Mouse (Mus musculus) kidney, adult 9 months (tissue): ENCODE data around the gene Nomo1.
A peak's percentile ranks its signal among the peaks of the same experiment; 100 is the strongest.

ENCODE experiments used
- DNase-seq: peaks from one replicate; pipeline ENCODE4 v3.0.0; 2022

The Nomo1 gene

DNA sequence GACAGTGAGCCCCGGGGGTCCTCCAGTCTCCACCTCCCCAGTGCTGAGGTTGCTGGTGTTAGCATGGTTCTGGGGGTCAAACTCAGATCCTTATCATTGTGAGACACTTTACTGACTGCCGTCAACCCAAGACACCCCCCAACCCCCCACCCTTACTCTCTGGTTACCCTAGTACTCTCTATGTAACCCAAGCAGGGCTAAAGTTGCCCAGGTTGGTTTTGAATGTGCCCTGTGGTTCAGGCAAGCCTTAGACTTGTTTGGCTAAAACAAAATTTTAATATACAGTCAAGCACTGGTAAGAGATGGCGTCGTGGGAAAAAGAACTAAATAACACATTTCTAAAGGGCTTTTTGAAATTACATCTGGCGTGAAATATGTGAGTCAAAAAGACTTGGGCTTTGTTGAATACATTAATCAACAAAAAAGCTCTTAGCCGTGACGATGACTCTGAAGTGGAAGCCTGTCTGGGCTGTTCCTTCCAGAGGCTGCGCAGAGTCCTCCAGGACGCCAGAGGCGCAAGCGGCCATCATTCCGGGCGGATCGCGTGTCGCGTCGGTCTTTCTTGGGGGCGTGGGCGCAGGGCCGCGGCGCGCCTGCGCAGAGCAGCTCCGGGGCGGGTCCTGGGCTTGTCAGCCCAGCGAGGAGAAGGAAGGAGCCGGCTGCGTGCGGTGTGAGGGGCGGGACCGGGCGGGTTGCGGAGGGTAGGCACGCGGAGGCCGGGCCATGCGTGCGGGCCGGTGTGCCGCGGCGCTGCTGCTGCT is at the start of gene Nomo1:
Gene Nomo1 (plus strand): TSS at position 590 of the 761 bp plus-strand sequence.
- DNase-seq: peak; percentile 97

DNA sequence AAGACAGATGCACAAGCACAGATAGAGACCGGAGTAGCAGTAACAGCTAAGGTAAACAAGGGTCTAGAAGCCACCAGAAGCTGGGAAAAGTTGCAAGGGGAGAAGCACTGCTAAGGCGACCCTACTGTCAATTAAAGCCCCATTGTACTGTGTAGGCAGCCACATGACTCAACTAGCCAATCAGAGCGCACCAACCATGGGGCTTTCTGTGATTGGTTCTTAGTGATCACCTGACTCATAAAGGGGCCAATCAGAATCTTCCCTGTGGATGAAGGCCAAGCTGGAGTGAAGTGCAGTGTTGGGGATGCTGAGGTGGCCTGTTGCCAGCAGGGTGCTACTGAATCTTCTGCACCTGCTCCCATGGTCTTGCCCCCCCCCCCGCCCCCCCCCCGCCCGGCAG is 46.6 kb upstream of the Nomo1 start:
- no peak for DNase-seq

DNA sequence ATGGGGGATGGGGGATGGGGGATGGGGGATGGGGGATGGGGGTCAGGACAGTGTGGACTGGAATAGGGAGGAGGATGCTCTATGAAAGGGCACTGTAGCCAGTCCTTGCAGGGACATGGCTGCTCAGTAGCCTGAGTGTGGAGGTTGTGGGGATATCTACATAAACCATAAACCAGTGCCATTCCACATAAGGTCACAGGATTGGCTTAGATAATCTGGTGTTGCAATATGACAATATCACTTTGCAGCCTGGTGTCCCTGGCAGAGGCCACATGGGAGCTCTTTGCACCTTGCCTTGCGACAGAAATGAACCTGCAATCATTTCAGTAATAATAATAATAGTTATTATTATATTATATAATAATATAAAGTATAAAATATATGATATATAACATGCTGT is 45.2 kb upstream of the Nomo1 start:
- no peak for DNase-seq

DNA sequence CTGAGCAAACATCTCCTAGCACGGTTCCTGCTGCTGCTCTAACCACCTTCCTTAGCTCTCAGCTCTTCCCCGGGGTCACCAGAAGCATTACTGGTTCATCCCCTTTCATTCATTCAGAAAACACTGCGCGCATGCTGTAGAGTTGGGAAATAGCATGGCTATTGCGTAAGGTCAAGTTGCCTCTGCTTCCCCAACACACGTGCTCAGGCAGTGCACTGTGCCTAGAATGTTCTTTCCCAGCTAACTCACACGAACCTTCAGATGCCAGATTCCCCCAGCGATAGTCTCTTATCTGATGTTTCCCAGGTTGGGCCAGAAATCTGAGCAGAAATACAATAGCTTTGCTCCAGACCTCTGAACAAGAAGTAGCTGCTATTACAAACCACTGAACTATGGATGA is 41.0 kb upstream of the Nomo1 start:
- DNase-seq: no peak

DNA sequence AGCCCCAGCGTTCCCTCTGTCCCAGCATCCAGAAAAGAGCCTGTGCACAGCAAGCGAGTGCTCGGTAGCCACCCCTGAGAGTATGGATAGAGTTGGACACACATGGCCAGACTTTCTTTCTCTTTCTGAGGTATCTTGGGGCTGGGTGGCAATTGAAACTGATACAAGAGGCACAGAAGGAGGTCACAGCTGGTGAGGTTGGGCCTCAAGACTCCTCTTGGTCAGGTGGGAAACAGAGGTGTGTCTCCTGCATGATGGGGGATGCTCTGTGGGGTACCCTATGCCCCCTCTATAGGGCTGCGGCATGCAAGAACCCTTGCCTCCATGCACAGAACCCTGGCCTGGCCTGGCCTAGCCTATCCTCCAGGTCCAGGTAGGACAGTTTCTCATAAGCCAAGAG is 32.9 kb upstream of the Nomo1 start:
- no peak for DNase-seq

DNA sequence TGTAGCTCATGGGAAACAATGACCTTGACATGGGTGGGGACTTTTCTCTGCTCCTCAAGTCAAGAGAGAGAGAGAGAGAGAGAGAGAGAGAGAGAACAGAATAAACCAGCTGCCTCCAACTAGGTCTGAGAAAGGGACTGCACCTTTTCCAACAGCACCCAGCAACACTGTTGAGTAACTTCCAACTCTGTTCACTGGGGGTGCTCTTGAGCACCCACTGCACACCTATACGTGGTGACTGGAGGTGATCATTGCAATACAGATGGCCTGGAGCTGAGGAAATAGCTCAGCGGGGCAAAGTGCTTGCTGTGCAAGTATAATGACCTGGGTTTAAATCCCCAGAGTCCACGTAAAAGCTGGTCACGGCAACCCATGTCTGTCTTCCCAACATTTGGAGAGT is 30.8 kb upstream of the Nomo1 start:
- DNase-seq: no peak

DNA sequence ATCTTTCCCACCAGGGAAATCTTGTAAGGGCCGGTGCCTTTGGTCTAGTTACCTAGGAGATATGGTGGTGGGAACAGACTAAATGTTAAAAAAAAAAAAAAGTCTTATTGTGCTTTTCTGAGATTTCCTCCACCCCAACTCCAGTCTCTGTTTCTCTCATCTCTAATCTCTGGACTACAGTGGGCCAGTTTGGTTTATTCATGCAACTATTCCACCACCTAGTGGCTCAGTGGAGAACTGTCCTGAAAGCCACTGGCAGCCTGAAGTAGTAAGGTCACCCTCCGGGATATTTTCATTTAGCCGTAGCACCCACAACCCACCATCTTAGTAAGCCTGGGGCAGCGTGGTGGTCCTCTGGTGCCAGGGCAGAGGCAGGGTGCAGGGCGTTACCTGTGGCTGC is 23.9 kb upstream of the Nomo1 start:
- DNase-seq: peak; percentile 71

DNA sequence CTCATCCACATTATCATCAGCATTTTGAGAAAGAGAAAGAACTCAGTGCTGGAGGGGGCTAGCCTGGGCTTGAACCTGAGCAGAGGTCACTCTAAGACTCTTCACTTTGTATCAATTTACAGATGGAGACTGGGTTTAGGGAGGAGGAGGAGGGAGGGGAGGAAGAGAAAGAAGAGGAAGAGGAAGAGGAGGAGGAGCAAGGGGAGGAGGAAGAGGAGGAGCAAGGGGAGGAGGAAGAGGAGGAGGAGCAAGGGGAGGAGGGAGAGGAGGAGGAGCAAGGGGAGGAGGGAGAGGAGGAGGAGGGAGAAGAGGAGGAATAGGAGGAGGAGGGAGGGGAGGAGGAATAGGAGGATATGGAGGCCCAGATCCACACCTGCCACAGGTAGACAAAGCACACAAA is 21.4 kb upstream of the Nomo1 start:
- DNase-seq: no peak

DNA sequence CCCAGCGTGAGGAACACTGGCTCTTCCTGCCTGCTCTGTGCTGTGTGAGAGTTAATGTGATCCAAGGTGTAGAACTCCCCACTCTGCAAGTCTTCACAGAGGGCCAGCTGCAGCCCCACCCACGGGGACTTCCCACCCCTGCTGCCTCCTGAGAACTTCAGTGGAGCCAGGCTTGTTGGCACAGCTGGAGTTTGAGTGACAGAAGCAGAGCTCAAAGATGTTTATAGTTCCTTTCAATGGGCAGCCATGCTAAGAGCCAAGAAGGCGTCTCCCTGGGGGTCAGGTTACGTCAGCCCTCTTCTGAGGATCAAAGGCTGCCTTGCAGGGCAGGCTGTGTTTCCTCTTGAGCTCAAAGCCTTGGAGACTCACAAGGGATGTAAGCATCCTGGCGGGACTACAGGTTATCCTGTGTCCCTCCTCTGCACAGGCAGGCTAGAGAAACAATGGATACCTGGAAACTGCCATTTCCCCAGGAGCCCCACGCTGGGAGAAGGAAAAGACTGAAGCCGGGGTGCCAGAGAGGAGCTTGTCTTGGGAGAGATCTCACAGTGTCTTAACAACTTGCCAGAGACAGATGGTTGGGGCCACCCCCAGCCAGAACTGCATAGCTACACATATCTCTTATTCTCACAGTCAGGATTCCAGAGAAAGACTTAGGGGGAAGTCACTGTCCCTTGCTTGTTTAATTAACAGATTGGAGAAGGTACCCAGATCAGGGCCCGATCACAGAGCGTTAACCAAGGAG is 20.1 kb upstream of the Nomo1 start:
- DNase-seq: no peak

DNA sequence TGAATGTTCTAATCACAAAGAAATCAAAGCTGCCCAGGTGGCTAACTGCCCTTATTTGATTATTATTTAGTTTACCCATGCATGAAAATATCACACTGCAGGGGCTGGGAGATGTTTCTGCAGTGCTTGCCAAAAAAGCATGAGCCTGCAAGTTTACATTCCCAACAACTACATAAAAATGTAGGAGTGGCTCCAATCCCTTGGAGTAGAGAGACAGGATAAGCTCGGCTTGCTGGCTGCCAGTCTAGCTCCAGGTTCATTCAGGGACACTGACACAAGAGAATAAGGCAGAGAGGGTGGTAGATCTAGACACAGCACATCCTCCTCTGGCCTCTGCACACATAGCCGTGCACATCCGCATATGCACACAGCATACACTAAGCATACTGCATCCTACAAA is 13.9 kb upstream of the Nomo1 start:
- no peak for DNase-seq

DNA sequence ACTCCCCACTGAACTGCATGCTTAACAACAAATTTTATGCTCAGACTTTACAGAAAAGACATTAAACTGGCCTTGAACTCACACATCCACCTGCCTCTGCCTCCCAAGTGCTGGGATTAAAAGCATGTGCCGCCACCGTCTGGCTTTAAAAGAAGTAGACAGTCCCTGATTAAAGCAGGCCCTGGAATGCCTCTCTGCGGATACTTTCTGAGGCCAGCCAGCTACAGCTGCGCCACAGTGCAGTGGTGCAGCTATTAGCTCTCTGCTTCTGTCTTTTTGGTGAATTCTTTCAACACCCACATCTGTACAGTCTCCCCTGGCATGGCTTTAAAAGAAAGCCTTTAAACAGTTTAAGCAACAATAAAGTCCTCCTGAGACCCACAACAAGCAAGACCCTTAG is 11.5 kb upstream of the Nomo1 start:
- no peak for DNase-seq

DNA sequence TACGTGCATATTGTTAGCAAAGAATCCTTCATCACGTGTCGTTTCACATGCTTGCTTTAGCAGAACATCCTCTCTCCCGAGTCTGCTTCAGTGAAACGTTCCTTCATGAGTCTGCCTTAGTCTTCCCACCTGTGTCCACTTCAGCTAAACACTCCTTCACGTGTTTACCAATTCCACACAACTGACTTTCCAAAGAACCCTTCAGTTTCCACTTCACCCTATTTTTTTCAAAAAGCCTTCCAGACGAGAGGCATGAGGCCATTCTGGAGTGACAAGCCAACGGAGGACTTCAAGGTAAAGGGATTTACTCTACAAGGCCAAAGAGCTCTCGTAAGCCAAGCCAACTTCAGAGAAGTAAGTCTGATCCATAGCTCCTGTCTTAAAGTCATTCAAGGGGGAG is 8.1 kb upstream of the Nomo1 start:
- no peak for DNase-seq

DNA sequence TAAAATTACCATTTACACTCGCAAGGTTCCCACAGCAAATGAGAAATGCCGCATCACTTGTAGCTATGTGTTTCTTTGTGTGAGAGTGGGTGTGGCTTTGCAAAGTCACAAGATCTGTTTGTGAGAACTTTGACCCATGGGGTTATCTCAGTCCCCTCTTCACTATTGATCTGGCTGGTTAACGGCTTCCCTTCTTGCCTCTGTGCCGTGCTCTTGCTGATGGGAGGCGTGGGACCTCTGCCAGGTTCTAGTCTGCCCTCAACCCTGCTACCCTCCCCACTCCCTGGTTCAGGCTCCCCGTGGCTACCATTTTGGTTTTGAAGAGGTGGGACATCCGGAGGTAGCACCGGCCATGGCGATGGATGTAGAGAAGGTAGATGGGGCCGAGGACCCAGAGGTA is 4.8 kb upstream of the Nomo1 start:
- no peak for DNase-seq

DNA sequence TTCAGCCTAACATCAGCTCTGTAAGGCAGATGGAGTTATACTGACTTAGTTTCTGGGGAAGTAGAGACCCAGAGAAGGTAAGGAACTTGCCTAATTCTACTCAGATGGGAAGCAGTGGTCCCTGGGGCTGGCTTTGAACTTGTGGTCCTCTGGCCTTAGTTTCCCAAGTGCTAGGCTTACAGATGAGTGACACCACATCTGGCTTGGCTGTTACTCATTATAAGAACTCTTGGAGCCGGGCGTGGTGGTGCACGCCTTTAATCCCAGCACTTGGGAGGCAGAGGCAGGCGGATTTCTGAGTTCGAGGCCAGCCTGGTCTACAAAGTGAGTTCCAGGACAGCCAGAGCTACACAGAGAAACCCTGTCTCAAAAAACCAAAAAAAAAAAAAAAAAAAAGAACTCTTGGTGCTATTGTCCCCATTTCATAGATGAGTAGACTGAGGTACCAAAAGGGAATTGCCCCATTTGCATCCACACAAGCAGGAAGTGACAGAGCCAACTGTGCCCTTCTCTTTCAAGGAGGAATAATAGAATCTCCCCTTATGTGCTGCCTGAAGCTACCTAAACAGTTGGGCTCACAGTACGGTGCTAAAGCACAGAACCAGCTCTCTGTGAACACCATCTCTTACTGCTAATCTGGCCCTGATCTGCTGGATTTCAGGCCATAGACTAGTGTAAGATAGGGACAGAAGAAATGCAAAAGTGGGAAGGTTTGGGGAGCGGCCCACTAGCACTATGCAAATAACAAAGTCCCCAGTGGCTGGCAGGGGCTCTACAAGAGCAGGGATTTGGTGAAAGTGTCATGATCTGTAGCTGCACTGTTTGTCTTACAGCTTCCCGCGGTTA is 4.0 kb upstream of the Nomo1 start:
- DNase-seq: no peak

DNA sequence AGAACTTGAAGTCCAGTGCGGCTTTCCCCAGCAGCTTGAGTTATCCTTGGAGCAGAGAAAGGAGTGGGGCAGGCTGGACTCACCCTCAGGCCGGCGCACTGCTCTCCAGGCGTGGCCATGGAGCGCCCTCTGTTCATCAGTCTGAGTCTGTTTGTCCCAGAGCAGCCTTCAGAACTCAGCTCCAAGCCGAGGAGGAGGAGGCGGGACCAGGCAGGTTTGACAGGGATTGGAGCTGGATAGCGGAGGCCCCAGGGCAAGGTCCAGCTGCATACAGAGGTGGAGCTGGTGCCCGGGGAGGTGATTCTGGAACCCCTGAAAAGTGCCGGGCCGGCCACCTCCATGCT is 3.4 kb upstream of the Nomo1 start, which contains the start of gene Abcc6:
Gene Abcc6 (minus strand): TSS at position 158 of the 344 bp plus-strand sequence.
- peak; percentile 92 for DNase-seq

DNA sequence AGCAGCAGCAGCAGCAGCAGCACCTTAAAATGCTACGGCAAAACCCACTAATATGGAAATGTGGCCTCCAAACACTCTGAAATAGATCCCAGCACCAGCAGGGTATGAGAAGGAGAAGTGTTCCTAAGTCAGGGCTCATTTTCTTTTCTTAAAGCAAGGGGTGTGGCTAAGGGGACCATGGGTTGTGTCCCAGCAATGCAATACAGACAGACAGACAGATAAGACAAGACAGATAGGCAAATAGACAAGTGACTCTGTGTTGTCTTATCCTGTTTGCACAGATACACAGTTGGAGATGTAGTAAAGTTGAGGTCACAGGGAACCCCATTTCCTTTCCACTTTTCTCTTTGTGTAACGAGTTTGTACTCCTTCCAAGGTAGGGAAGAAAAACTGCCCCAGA is 2.4 kb upstream of the Nomo1 start:
- DNase-seq: no peak

DNA sequence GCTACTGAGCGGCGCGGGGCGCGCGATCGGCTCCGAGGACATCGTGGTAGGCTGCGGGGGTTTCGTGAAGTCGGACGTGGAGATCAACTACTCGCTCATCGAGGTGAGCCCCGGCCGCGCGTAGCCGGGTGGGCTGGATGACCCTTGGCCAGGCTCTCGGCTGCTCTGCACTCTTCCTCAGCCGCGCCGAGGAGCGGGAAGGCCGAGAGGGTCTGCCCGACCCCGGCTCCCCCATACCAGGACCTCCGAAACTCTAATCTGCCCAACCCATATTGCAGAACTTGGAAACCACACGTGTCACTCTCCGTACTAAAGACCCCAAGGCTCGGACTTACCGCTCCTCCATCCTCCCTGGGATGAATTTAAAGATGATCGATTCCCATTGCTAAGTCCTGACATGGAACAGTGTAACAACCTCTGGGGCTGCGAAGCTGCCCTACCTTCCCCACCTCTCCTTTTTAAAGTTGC is 406 bp downstream of the Nomo1 start:
- DNase-seq: no peak

DNA sequence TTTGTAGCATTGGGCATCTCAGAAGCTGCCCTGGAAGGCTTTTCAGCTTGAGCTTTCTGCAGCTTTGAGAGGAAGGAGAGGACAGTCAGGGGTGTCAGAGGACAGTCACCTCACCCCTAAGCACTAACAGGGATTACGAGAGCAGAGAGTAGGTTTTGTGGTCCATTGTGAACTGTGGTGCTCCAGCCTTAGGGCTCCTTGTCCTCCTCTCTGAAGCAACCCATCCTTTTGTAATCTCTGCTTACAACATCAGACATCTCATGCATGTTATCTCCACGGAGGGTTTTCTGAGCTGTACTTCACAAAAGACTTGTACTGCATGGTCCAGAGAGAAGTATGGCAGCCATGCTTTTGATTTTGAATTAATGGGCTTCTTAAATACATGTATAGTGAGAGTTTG is 1.5 kb downstream of the Nomo1 start:
- no peak for DNase-seq

DNA sequence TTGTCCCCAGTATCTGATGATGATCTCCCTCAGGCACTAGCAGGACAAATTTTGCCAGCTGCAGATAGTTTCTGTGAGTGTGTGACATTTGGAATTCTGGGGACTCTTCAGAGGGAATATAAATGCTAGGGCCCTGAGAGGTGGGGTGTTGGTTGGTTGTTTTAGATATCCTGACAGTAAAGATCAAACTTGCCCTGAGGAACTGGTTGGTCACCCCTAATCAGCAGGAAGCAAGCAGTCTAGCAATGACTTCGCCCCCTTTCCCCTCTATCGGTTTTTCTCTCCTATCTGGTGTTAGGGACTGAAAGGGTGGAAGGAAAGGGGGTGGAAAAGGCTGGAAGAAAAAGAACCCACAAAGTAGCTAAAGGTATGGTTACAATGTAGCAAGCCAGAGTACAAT is 2.0 kb downstream of the Nomo1 start:
- no peak for DNase-seq

DNA sequence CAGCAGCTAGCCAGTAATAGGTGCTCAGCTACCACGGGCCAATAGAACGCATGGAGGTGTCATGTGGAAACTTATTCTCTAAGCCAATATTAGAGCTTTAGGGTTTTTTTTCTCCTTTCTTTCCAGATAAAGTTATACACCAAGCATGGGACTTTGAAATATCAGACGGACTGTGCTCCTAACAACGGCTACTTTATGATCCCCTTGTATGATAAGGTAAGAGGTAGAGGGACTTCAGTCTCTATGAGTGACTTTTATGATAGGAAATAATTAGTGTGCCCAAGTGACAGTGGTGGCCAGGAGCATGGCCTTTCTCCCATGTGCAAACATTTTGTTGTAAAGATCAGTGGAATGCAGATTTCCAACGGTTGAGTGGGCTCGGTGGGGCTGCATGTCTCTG is 3.9 kb downstream of the Nomo1 start:
- DNase-seq: no peak

DNA sequence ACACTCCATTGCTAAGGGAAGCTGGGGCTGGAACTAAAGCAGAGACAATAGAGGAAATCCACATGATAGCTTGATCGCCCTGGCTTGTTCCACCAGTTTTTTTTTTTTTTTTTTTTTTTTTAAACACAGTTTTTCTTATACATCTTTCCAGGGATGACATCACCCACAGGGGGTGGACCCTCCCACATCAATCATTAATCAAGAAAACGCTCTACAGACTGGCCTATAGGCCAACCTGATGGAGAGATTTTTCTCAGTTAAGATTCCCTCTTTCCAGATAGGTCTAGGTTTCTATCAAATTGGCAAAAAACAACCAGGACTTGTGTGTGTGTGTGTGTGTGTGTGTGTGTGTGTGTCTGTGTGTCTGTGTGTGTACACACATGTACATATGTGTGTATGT is 6.4 kb downstream of the Nomo1 start:
- DNase-seq: no peak

DNA sequence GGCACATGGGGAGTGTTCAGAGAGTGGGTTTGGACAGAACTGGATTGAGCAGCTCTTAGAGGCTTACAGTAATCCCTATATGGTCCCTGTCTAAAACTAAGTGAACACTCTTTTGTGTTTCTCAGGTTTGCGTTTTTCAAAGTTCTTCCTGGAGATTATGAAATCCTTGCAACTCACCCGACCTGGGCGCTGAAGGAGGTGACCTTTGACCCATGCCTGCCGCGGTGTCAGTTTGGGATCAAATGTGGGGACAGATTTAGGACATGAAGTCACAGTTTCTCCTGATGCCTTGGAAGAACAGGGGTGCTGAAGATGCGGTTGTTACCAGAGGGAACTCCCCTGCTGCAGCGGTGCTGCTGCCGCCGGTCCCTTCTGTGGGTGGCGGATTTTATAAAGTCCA is 10.6 kb downstream of the Nomo1 start:
- DNase-seq: no peak

DNA sequence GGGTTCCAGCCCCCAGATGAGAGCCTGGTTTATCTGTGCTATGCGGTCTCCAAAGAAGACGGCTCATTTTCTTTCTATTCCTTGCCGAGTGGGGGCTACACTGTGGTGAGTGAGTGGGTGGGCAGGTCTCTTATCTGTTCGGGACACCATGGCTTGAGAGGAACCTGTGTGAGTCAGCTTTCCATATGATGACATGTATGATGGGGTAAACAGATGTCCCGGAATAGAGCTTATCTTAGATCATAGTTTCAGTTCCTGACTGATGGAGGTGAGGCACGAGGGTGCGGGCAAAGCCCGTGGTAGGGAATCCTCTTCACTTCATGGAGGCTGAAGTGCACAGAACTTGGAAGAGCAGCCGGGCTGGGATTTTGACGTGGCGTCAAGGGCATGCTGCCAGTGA is 12.4 kb downstream of the Nomo1 start:
- no peak for DNase-seq
